Mouse (Mus musculus) lung, adult 2 months (tissue): ENCODE results near the gene Ifi206.
"Not testable (repeated sequence)": the region's sequence is repeated elsewhere in the genome, so short reads cannot be mapped to it uniquely, and the experiment has no call there.

Source experiments
- CTCF ChIP-seq: fragments of 200-500 bp; IDR thresholded peaks from 2 replicates; pipeline ENCODE4 v1.5.1; 2011; ENCODE audit warnings: mild to moderate bottlenecking, low read length, control low read depth; ENCODE audit not compliant: insufficient read depth
- POLR2A ChIP-seq: fragments of 200-500 bp; IDR thresholded peaks from 2 replicates; pipeline ENCODE4 v1.6.1; 2011; ENCODE audit warnings: low read depth, mild to moderate bottlenecking, control low read depth, low read length, borderline replicate concordance; ENCODE audit errors: extremely low read depth

DNA sequence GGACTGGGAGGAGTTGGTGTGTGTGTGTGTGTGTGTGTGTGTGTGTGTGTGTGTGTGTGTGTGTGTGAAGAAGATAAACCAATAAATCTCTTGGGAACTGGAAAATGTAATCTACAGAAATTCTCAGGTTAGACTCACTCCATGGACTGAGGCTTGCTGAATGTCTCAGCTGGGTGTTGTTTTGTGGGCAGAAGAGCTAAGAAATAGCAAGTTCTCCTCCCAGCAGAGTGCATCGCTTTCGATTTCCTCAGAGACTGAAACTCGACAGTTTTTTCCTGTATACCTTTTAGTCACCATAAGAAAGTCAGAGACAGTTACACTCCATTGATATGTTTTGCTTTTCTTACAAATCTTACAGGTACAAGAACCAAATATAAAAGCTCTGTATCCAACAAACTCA, 45.0 kb upstream of the Ifi206 start, which contains the start of gene Ifi214:
- TF ChIP-seq CTCF, POLR2A: not testable (repeated sequence)
